Mouse (Mus musculus) heart, postnatal 0 days (tissue): ENCODE results near the gene Arhgef28.

Experiments
- CTCF ChIP-seq: IDR thresholded peaks from 2 replicates; pipeline ENCODE4 v1.5.1; 2016; ENCODE audit warnings: antibody characterized with exemption, control low read depth, low read depth
- EP300 ChIP-seq: IDR thresholded peaks from 2 replicates; pipeline ENCODE4 v1.6.1; 2016; ENCODE audit warnings: antibody characterized with exemption, low read depth

GRCm38 (mm10) chr13:97892089-97892884 lies 314.0 kb downstream of the Arhgef28 start:
- TF ChIP-seq CTCF = no peak
- TF ChIP-seq EP300 = no peak
